Mouse (Mus musculus): ENCODE measurements around the gene Trim44. TPM values are rescaled to one million over a fixed set of nuclear protein-coding genes. Genes with fewer than 3 reads are reported as not detected.
A peak's percentile ranks its signal among the peaks of the same experiment; 100 is the strongest.

Trim44 gene
- total and polyA plus RNA-seq, 2 experiments from 2014 or later, result 50.6 to 114 TPM

DNA sequence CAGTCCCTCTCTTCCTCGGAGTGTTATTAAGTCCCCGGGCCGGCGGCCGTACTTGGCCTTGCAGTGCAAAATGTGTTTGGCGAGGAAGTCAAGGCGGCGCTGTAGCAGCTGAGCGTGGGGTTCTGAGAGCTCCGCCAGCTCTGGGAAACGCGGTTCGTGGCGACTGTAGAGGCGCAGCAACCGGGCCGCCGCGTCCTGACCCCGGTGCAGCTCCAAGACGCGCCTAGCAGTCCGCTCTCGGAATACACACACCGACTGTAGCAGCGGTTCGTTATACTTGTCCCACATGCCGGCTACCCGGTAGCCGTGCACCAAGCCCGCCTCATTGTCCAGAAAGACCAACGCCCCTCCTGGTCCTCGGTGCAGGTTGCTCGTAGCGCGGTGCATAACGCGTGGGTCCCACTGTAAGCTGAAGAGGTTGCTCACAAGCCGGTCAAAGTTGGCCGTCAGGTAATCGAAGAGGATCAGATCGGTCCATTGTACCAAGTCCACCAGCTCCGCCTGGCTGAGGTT lies 42.7 kb upstream of the Trim44 start:
- peak; percentile 55 for TF ChIP-seq CTCF (IDR thresholded peaks at IDR 0.05)
- peak; percentile 20; the same call in 1 of the 2 replicates for ATAC-seq (ENCODE audit: low FRiP score)
- no peaks in the 10 kb centered on the region for H3K9me3 ChIP-seq (ENCODE audit: low read length)
- WGBS, result under 1% methylated on average over 43 of the region's 43 CpGs
- H3K36me3 ChIP-seq (ENCODE audit: insufficient read depth, low read length), result no peaks in the 10 kb centered on the region
- peak overlapping the region; percentile 82 for H3K27ac ChIP-seq (ENCODE audit: low read depth, low read length)
- peak; percentile 77 for DNase-seq (ENCODE audit: low spot score)
- H3K9ac ChIP-seq (replicated peaks; ENCODE audit: low read length, poor library complexity, severe bottlenecking), result peak overlapping the region; percentile 84
- no peaks in the 10 kb centered on the region; the same call in 1 of the 2 replicates for H3K4me1 ChIP-seq (ENCODE audit: insufficient read depth, low read length)
- H3K27me3 ChIP-seq (ENCODE audit: insufficient read depth, low read length), result no peaks in the 10 kb centered on the region; the same call in 1 of the 2 replicates
- peak overlapping the region; percentile 95 for H3K4me2 ChIP-seq (ENCODE audit: low read depth, low read length, poor library complexity, severe bottlenecking)
- peak overlapping the region; percentile 85 for H3K4me3 ChIP-seq (ENCODE audit: low read depth, low read length)

DNA sequence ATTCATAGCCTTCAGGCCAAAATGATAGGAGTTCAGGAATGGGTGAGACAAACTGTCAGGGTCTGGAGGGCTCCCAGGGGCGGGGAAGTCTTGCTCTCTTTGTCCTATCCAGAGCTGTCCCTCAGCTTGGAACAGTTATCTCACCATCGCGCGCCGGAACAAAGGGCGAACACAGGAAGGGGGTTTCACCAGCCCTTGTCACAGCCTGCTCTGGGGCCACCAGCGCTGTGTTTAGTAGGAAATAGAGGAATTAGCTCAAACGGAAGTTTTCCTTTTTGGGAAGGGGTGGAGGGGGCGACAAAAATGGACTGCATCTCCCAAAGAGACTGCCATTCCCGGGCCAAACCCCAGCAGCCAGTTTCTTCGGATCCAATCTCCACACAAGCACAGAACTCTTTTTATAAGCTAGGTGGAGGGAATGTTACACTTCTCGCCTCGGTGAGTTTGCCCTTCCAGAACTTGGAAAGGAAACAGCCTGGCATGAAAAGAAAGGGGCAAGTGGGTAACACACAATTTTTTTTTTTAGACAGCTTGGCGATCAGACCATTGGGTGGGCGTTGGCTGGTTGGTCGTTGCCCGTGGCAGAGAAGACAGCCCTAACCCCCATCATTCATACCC lies 42.1 kb upstream of the Trim44 start:
- TF ChIP-seq CTCF (IDR thresholded peaks at IDR 0.05), result no peak
- Histone ChIP-seq H3K27ac (ENCODE audit: low read depth, low read length) (peak overlapping the region; percentile 82), H3K27me3 (ENCODE audit: insufficient read depth, low read length) (no peaks in the 10 kb centered on the region; the same call in 1 of the 2 replicates), H3K9me3 (ENCODE audit: low read length) (no peaks in the 10 kb centered on the region), H3K4me2 (ENCODE audit: low read depth, low read length, poor library complexity, severe bottlenecking) (peak overlapping the region; percentile 95), H3K4me3 (ENCODE audit: low read depth, low read length) (peak overlapping the region; percentile 85), H3K9ac (replicated peaks; ENCODE audit: low read length, poor library complexity, severe bottlenecking) (peak overlapping the region; percentile 84), H3K4me1 (ENCODE audit: insufficient read depth, low read length) (no peaks in the 10 kb centered on the region; the same call in 1 of the 2 replicates), H3K36me3 (ENCODE audit: insufficient read depth, low read length) (no peaks in the 10 kb centered on the region)
- WGBS, result 3% methylated on average over 17 of the region's 17 CpGs
- DNase-seq (ENCODE audit: low spot score) (peak; percentile 60), ATAC-seq (ENCODE audit: low FRiP score) (no peak)

DNA sequence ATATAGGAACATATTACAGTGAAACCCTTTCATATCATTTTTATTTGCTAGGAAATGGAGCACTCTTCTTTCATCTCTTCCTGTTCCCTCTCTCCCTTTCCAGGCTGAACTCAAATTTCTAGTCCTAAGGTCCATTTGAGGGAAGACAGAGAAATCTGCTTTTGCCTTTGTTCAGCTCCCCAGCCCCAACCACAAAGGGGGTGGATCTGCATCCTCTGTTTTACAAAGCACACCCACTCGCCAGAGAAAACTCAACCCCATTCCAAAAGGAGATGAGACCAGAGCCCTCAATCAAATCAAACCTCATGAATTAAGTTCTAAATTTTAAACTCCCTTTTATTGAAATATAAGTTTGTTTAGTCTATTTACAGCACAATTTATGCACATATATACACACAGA lies 41.4 kb upstream of the Trim44 start:
- Histone ChIP-seq H3K4me1 (ENCODE audit: insufficient read depth, low read length) (no peaks in the 10 kb centered on the region; the same call in 1 of the 2 replicates), H3K9ac (replicated peaks; ENCODE audit: low read length, poor library complexity, severe bottlenecking) (no peak overlapping the region), H3K9me3 (ENCODE audit: low read length) (no peaks in the 10 kb centered on the region), H3K36me3 (ENCODE audit: insufficient read depth, low read length) (no peaks in the 10 kb centered on the region), H3K27ac (ENCODE audit: low read depth, low read length) (no peak overlapping the region), H3K4me2 (ENCODE audit: low read depth, low read length, poor library complexity, severe bottlenecking) (peak overlapping the region; percentile 95), H3K4me3 (ENCODE audit: low read depth, low read length) (peak overlapping the region; percentile 85), H3K27me3 (ENCODE audit: insufficient read depth, low read length) (no peaks in the 10 kb centered on the region)
- DNase-seq (ENCODE audit: low spot score) (no peak), ATAC-seq (ENCODE audit: low FRiP score) (no peak)
- 19% methylated on average over 1 of the region's 1 CpGs for WGBS
- no peak for TF ChIP-seq CTCF (IDR thresholded peaks at IDR 0.05)

DNA sequence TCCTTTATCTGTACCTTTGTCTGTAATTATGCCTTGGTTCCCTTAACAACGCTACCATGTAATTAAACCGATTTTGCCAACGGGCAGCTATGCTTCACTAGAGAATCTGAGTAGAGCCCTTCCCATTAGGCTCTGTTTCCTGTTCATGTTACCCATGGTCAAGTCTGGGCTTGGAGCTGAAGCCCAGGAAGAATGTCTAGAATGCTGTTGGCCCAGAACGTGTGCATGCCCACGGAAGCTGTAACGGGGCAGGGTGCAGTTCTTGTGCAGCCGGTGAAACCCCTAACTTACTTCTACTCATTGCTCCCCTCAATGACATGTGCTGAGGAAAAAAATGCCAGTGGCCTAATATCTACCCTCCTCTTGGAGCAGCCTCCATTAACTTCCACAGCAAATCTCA lies 40.2 kb upstream of the Trim44 start:
- 80% methylated on average over 7 of the region's 7 CpGs for WGBS
- no peak for TF ChIP-seq CTCF (IDR thresholded peaks at IDR 0.05)
- no peaks in the 10 kb centered on the region for H3K36me3 ChIP-seq (ENCODE audit: insufficient read depth, low read length)
- no peak overlapping the region for H3K27ac ChIP-seq (ENCODE audit: low read depth, low read length)
- H3K4me2 ChIP-seq (ENCODE audit: low read depth, low read length, poor library complexity, severe bottlenecking), result peak overlapping the region; percentile 95; the same call in 1 of the 2 replicates
- no peaks in the 10 kb centered on the region for H3K9me3 ChIP-seq (ENCODE audit: low read length)
- H3K9ac ChIP-seq (replicated peaks; ENCODE audit: low read length, poor library complexity, severe bottlenecking), result no peak overlapping the region
- ATAC-seq (ENCODE audit: low FRiP score), result no peak
- no peaks in the 10 kb centered on the region for H3K27me3 ChIP-seq (ENCODE audit: insufficient read depth, low read length)
- H3K4me1 ChIP-seq (ENCODE audit: insufficient read depth, low read length), result no peaks in the 10 kb centered on the region; the same call in 1 of the 2 replicates
- DNase-seq (ENCODE audit: low spot score), result no peak
- no peak overlapping the region for H3K4me3 ChIP-seq (ENCODE audit: low read depth, low read length)

DNA sequence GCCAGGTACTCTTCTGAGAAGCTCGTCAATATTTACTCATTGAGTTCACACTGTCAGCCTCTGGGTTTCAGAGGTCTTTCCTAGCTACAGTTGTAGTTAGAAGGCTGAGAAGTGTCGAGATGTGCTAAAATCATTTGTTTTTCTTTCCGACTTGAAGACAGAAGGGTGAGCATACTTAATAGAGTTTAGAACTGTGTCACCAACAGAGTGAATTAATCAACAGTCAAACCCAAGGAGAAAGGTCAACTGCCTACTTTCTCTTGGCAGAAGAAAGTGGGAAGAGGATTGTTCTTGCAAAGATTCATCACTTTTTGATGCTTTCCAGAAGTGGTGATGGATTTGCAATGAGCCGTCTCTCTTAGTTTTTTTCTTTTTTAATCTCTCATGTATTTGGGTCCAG lies 39.2 kb upstream of the Trim44 start:
- WGBS, result 89% methylated on average over 4 of the region's 4 CpGs
- TF ChIP-seq CTCF (IDR thresholded peaks at IDR 0.05), result no peak
- no peaks in the 10 kb centered on the region for H3K27me3 ChIP-seq (ENCODE audit: insufficient read depth, low read length)
- H3K4me1 ChIP-seq (ENCODE audit: insufficient read depth, low read length), result no peaks in the 10 kb centered on the region; the same call in 1 of the 2 replicates
- H3K9ac ChIP-seq (replicated peaks; ENCODE audit: low read length, poor library complexity, severe bottlenecking), result no peak overlapping the region
- H3K36me3 ChIP-seq (ENCODE audit: insufficient read depth, low read length), result no peaks in the 10 kb centered on the region
- no peaks in the 10 kb centered on the region for H3K9me3 ChIP-seq (ENCODE audit: low read length)
- no peak for ATAC-seq (ENCODE audit: low FRiP score)
- no peak overlapping the region for H3K27ac ChIP-seq (ENCODE audit: low read depth, low read length)
- H3K4me3 ChIP-seq (ENCODE audit: low read depth, low read length), result no peak overlapping the region
- H3K4me2 ChIP-seq (ENCODE audit: low read depth, low read length, poor library complexity, severe bottlenecking), result no peak overlapping the region
- no peak for DNase-seq (ENCODE audit: low spot score)

DNA sequence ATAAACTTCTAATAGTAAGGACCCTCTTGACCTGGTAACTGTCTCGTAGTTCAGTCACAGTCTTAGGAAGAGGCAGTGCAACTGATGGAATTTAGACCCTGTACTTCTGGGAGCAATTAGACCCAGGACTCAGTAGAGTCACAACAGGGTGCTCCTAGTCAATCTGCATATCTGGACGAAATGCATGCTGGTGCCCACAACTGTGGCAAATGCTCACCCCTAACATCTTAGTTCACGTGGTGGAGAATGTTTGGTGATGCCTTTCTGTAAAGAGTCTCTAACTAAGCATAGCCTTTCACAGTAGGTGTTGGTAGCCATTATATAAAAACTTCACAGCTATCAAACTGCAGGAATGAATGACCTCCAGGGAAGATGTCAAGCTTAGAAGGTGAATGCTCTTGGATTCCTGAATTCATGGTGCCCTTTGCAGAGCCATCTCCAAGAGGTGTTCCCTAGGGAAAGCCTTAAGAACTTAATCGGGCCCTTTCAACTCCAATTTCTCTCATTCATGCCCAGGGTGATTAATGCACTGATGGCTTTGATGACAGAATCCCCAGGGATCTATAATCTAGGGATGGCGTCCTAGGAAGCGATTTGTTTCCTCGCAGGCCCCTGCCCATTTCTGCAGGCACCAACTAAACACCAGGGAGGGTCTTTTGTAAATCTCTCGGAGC lies 29.9 kb upstream of the Trim44 start:
- TF ChIP-seq CTCF (IDR thresholded peaks at IDR 0.05), result no peak
- Histone ChIP-seq H3K4me3 (ENCODE audit: low read depth, low read length) (no peak overlapping the region), H3K27me3 (ENCODE audit: insufficient read depth, low read length) (no peaks in the 10 kb centered on the region), H3K27ac (ENCODE audit: low read depth, low read length) (no peak overlapping the region), H3K4me1 (ENCODE audit: insufficient read depth, low read length) (no peaks in the 10 kb centered on the region), H3K9ac (replicated peaks; ENCODE audit: low read length, poor library complexity, severe bottlenecking) (no peak overlapping the region), H3K4me2 (ENCODE audit: low read depth, low read length, poor library complexity, severe bottlenecking) (no peak overlapping the region), H3K9me3 (ENCODE audit: low read length) (no peaks in the 10 kb centered on the region), H3K36me3 (ENCODE audit: insufficient read depth, low read length) (no peaks in the 10 kb centered on the region)
- WGBS, result 26% methylated on average over 8 of the region's 8 CpGs
- no peak for DNase-seq (ENCODE audit: low spot score)
- ATAC-seq (ENCODE audit: low FRiP score), result no peak

All from midbrain, postnatal 0 days (tissue).